Mouse (Mus musculus) cortical plate, adult 2 months (tissue): ENCODE data around the gene Bscl2. TPM values are rescaled to one million over a fixed set of nuclear protein-coding genes. Genes with fewer than 3 reads are reported as not detected.
A peak's percentile ranks its signal among the peaks of the same experiment; 100 is the strongest.

Experiments
- H3K27ac ChIP-seq: fragments of 200-500 bp; 2 replicates; pipeline ENCODE4 v1.5.1; 2012; ENCODE audit warnings: low read length, control low read depth, inconsistent platforms; ENCODE audit not compliant: insufficient read depth
- H3K4me1 ChIP-seq: fragments of 200-500 bp; 2 replicates; pipeline ENCODE4 v1.6.1; 2011; ENCODE audit warnings: low read length; ENCODE audit not compliant: control insufficient read depth, insufficient read depth
- H3K4me3 ChIP-seq: fragments of 200-500 bp; 2 replicates; pipeline ENCODE4 v1.5.1; 2011; ENCODE audit warnings: mild to moderate bottlenecking, low read length, control low read depth; ENCODE audit not compliant: insufficient read depth
- CTCF ChIP-seq: fragments of 200-500 bp; IDR thresholded peaks from 2 replicates; pipeline ENCODE4 v1.5.1; 2011; ENCODE audit warnings: mild to moderate bottlenecking, control low read depth, low read length; ENCODE audit not compliant: insufficient read depth; ENCODE audit errors: extremely low read depth
- POLR2A ChIP-seq: fragments of 200-500 bp; IDR thresholded peaks from 2 replicates; pipeline ENCODE4 v1.6.1; 2011; ENCODE audit warnings: mild to moderate bottlenecking, low read length, control low read depth; ENCODE audit not compliant: insufficient read depth; ENCODE audit errors: extremely low read depth
- polyA plus RNA-seq: library from polyadenylated mRNA; depleted of rRNA; stranded (reverse); fragments of >200 nt; gene quantifications from 2 replicates; pipeline ENCODE4 v1.2.3, GENCODE M21; 2012; rRNA removed

The Bscl2 gene
- 135 and 137 TPM in 2 replicates for polyA plus RNA-seq

GRCm38 (mm10) chr19:8837251-8837791, at the start of gene Bscl2:
Gene Bscl2, plus strand, starts transcription at chr19:8837467.
- Histone ChIP-seq H3K4me3 (peak within 1 kb of the TSS; percentile 68), H3K4me1 (peaks cover 2% of the 10 kb centered on the region; the same call in 1 of the 2 replicates), H3K27ac (peak within 1 kb of the TSS; percentile 96)
- TF ChIP-seq CTCF (no peak; the same call in 1 of the 2 replicates), POLR2A (peak; percentile 48)

- Histone ChIP-seq H3K4me1 (peaks cover 6% of the 10 kb centered on the region; the same call in 1 of the 2 replicates), H3K27ac (peak overlapping the region; percentile 32), H3K4me3 (no peak overlapping the region)
- TF ChIP-seq POLR2A (no peak), CTCF (no peak)
Measured at GRCm38 (mm10) chr19:8788521-8788920, 48.7 kb upstream of the Bscl2 start.

GRCm38 (mm10) chr19:8789171-8789570, 48.1 kb upstream of the Bscl2 start:
- TF ChIP-seq CTCF = no peak
- Histone ChIP-seq H3K4me3 (no peak overlapping the region), H3K4me1 (peaks cover 6% of the 10 kb centered on the region; the same call in 1 of the 2 replicates), H3K27ac (peak overlapping the region; percentile 32)

- H3K4me3 ChIP-seq = no peak overlapping the region
- TF ChIP-seq CTCF (no peak), POLR2A (no peak)
- peaks cover 6% of the 10 kb centered on the region; the same call in 1 of the 2 replicates for H3K4me1 ChIP-seq
- H3K27ac ChIP-seq = 0 out of 2 replicates have a peak overlapping the region, but pooled peaks have one; percentile 7
Measured at GRCm38 (mm10) chr19:8790171-8790570, 47.1 kb upstream of the Bscl2 start.

GRCm38 (mm10) chr19:8798264-8798946, 38.9 kb upstream of the Bscl2 start, which contains the start of gene Polr2g:
Gene Polr2g, minus strand, starts transcription at chr19:8798577.
- Histone ChIP-seq H3K27ac (no peak within 1 kb of the TSS), H3K4me3 (peak within 1 kb of the TSS; percentile 95), H3K4me1 (no peaks in the 10 kb centered on the region; the same call in 1 of the 2 replicates)
- TF ChIP-seq CTCF = no peak
- TF ChIP-seq POLR2A = 0 out of 2 replicates have a peak, but pooled peaks have one; percentile 46

GRCm38 (mm10) chr19:8798947-8799315, 38.3 kb upstream of the Bscl2 start:
- TF ChIP-seq CTCF = no peak
- TF ChIP-seq POLR2A = no peak
- H3K4me1 ChIP-seq = no peaks in the 10 kb centered on the region; the same call in 1 of the 2 replicates
- H3K4me3 ChIP-seq = no peak overlapping the region
- no peak overlapping the region for H3K27ac ChIP-seq

GRCm38 (mm10) chr19:8802130-8802821, 35.0 kb upstream of the Bscl2 start, which contains the start of gene Zbtb3:
Gene Zbtb3, plus strand, starts transcription at chr19:8802555.
- TF ChIP-seq POLR2A (peak; percentile 73), CTCF (no peak)
- Histone ChIP-seq H3K4me3 (peak within 1 kb of the TSS; percentile 47), H3K27ac (no peak within 1 kb of the TSS), H3K4me1 (no peaks in the 10 kb centered on the region; the same call in 1 of the 2 replicates)

GRCm38 (mm10) chr19:8803204-8803780, 34.0 kb upstream of the Bscl2 start:
- Histone ChIP-seq H3K27ac (no peak overlapping the region), H3K4me1 (no peaks in the 10 kb centered on the region), H3K4me3 (no peak overlapping the region; the same call in 1 of the 2 replicates)
- TF ChIP-seq CTCF (no peak), POLR2A (no peak)
